Mouse (Mus musculus) left cerebral cortex, adult 6 months (tissue): Measurements from ENCODE around the gene Olfr851. TPM values are rescaled to one million over a fixed set of nuclear protein-coding genes. Genes with fewer than 3 reads are reported as not detected.

Experiments
- long read RNA-seq, 2 experiments: library from polyadenylated mRNA; unstranded; transcript quantifications; one replicate each; pipeline ENCODE4 v2.0.0; 2019 to 2020
- polyA plus RNA-seq: library from polyadenylated mRNA; unstranded; fragments of <200 nt; fragmentation: Nextera tagmentation; gene quantifications from 2 replicates; pipeline ENCODE4 v1.2.3, GENCODE M21; 2021

Olfr851 gene
- not detected in 2 replicates for polyA plus RNA-seq
- long read RNA-seq, experiment 1 = 0 reads
- long read RNA-seq, experiment 2 = 0 reads

DNA sequence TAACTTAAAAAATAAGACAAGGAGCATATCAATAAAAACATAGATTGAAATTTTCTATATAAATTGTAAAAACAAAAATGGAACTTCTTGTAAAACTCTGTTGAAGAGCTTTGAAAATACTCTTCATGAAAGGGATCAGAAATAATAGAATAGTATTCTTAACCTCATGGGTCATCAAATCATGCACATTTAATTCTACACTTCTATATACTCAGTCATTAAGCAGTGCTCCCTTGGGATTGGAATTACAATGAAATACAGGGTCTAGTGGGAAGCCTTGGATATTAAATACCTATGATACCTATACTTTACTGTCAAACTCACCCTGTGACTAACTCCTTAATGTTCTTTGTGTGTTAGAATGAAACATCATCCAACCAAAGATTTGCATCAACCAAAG lies at the start of gene Olfr851:
TSS of gene Olfr851 (plus strand) at position 301 of the 400 bp plus-strand sequence.

DNA sequence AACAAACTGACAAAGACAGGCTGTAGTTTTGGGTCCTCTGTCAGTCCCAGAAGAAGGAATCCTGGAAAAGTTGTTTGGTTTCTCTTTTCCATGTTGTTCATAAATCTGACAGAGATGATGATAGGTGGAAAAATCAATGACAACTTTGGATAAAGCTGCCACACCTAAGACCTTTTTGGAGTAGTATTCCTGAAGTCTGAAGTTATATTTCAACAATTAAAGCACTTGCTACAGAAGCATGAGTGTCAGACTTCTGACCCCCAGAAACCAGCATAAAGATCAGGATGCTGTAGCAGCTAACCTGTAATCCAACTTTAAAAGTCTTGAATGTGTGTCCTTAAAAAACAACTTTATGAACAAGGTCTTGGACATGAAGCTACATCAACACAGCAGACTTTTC lies 14.9 kb upstream of the Olfr851 start, which contains the start of gene Olfr850:
TSS of gene Olfr850 (minus strand) at position 101 of the 400 bp plus-strand sequence.

DNA sequence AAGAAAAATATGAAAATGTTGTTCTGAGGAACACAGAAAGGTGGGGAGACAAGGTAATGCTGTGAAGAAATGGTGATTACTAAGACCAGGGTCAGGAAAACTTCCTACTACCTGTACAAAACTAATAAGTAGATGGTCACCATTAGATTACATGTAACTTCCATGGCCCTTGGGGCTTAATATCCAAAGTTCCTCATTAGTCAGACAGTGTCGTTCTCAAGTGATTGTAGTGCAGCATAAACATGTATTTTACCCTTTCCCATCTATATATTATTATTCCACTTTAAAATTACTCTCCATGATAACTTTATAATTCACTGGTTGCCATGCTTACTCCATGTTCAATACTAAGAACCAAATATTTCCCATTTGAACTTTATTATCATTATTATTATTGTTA lies 47.9 kb downstream of the Olfr851 start, which contains the start of gene Olfr853:
TSS of gene Olfr853 (minus strand) at position 101 of the 400 bp plus-strand sequence.

Other genes starting within 250 kb of the Olfr851 start
- gene Olfr843, start 241.3 kb upstream of the Olfr851 start, polyA plus RNA-seq = not detected in 2 replicates
- gene Olfr844, start 176.9 kb upstream of the Olfr851 start, polyA plus RNA-seq = not detected in 2 replicates
- gene Olfr845, start 156.8 kb upstream of the Olfr851 start, polyA plus RNA-seq = not detected in 2 replicates
- not detected in 2 replicates for gene Olfr846, start 129.3 kb upstream of the Olfr851 start, polyA plus RNA-seq
- gene Olfr847, start 114.6 kb upstream of the Olfr851 start, polyA plus RNA-seq = not detected in 2 replicates
- gene Olfr849, start 53.0 kb upstream of the Olfr851 start, polyA plus RNA-seq = not detected in 2 replicates
- gene Olfr850, start 15.0 kb upstream of the Olfr851 start, polyA plus RNA-seq = not detected in 2 replicates
- gene Olfr853, start 47.8 kb downstream of the Olfr851 start, polyA plus RNA-seq = not detected in 2 replicates
- not detected in 2 replicates for gene Olfr854, start 74.1 kb downstream of the Olfr851 start, polyA plus RNA-seq
- gene Olfr855, start 89.3 kb downstream of the Olfr851 start, polyA plus RNA-seq = not detected in 2 replicates
- gene Zfp317, start 128.8 kb downstream of the Olfr851 start, polyA plus RNA-seq = 11.9 and 14.5 TPM in 2 replicates
- gene Olfr857, start 216.1 kb downstream of the Olfr851 start, polyA plus RNA-seq = not detected in 2 replicates